Mouse (Mus musculus) olfactory bulb, adult 2 months (tissue): Measurements from ENCODE around the gene Mark4.

ENCODE experiments used
- CTCF ChIP-seq: fragments of 200-500 bp; IDR thresholded peaks from 2 replicates; pipeline ENCODE4 v1.5.1; 2012; ENCODE audit warnings: low read depth, mild to moderate bottlenecking, low read length, moderate library complexity; ENCODE audit not compliant: insufficient read depth
- POLR2A ChIP-seq: fragments of 200-500 bp; IDR thresholded peaks from 2 replicates; pipeline ENCODE4 v1.6.1; 2012; ENCODE audit warnings: mild to moderate bottlenecking, low read depth, low read length, moderate library complexity; ENCODE audit not compliant: insufficient read depth

GRCm38 (mm10) chr7:19498326-19498725, 39.7 kb upstream of the Mark4 start:
- TF ChIP-seq CTCF = no peak
- TF ChIP-seq POLR2A = no peak
